Mouse (Mus musculus) cerebellum, postnatal 36 days (tissue): ENCODE results near the gene Wfdc2.
A peak's percentile ranks its signal among the peaks of the same experiment; 100 is the strongest.

ENCODE experiments used
- DNase-seq, 2 experiments: peaks; one replicate each; pipeline ENCODE4 v3.0.0; 2021 to 2022; ENCODE audit warnings: mixed read lengths in 2 of 2

Wfdc2 gene

GRCm38 (mm10) chr2:164562391-164563188 is at the start of gene Wfdc2:
Wfdc2 (plus strand) TSS chr2:164562413.
- no peak for DNase-seq

GRCm38 (mm10) chr2:164513389-164513788 is 48.8 kb upstream of the Wfdc2 start:
- no peak for DNase-seq

GRCm38 (mm10) chr2:164514916-164515315 is 47.3 kb upstream of the Wfdc2 start:
- no peak for DNase-seq

GRCm38 (mm10) chr2:164515897-164516296 is 46.3 kb upstream of the Wfdc2 start:
- DNase-seq = no peak

- no peak for DNase-seq
Measured at GRCm38 (mm10) chr2:164516592-164516991, 45.6 kb upstream of the Wfdc2 start.

GRCm38 (mm10) chr2:164517485-164518221 is 44.6 kb upstream of the Wfdc2 start:
- peak; percentile 50 to 58 for DNase-seq

- no peak for DNase-seq
Measured at GRCm38 (mm10) chr2:164518266-164519170, 43.7 kb upstream of the Wfdc2 start.

GRCm38 (mm10) chr2:164519171-164519526 is 43.1 kb upstream of the Wfdc2 start:
- DNase-seq = no peak

GRCm38 (mm10) chr2:164520782-164521181 is 41.4 kb upstream of the Wfdc2 start:
- DNase-seq = peak; percentile 23 to 32

GRCm38 (mm10) chr2:164521841-164522240 is 40.4 kb upstream of the Wfdc2 start:
- DNase-seq = no peak

- DNase-seq = no peak
Measured at GRCm38 (mm10) chr2:164522280-164522679, 39.9 kb upstream of the Wfdc2 start.

- peak in 1 of 2 experiments; percentile 17 for DNase-seq
Measured at GRCm38 (mm10) chr2:164523301-164523773, 38.9 kb upstream of the Wfdc2 start.

GRCm38 (mm10) chr2:164528557-164528956 is 33.7 kb upstream of the Wfdc2 start:
- DNase-seq = no peak

GRCm38 (mm10) chr2:164531169-164531568 is 31.0 kb upstream of the Wfdc2 start:
- peak; percentile 75 to 83 for DNase-seq

- DNase-seq = no peak
Measured at GRCm38 (mm10) chr2:164534315-164534714, 27.9 kb upstream of the Wfdc2 start.

GRCm38 (mm10) chr2:164537003-164537402 is 25.2 kb upstream of the Wfdc2 start:
- DNase-seq = no peak

- no peak for DNase-seq
Measured at GRCm38 (mm10) chr2:164540652-164541427, 21.4 kb upstream of the Wfdc2 start.

GRCm38 (mm10) chr2:164542132-164542531 is 20.1 kb upstream of the Wfdc2 start:
- DNase-seq = no peak

- no peak for DNase-seq
Measured at GRCm38 (mm10) chr2:164542598-164542997, 19.6 kb upstream of the Wfdc2 start.

GRCm38 (mm10) chr2:164543745-164544144 is 18.5 kb upstream of the Wfdc2 start:
- no peak for DNase-seq

- DNase-seq = no peak
Measured at GRCm38 (mm10) chr2:164544454-164545097, 17.6 kb upstream of the Wfdc2 start.

- DNase-seq = no peak
Measured at GRCm38 (mm10) chr2:164549338-164549737, 12.9 kb upstream of the Wfdc2 start.
